Mouse (Mus musculus) liver, embryonic 11.5 days (tissue): ENCODE measurements at regions not wholly inside any gene's neighbourhood (a gene's known extent, or its start where the extent isn't known, plus 50 kb on each side); places are given as distances from the start of the nearest gene placed in this dataset.

Source experiments
- ATAC-seq: fragments of 200-750 bp; cut with Nextera tagmentation; replicated peaks from 2 replicates; pipeline ENCODE4 v1.8.0; 2017; ENCODE audit warnings: moderate number of reproducible peaks, mild to moderate bottlenecking, moderate TSS enrichment, moderate library complexity; ENCODE audit not compliant: low FRiP score
- DNase-seq: peaks from one replicate; pipeline ENCODE4 v3.0.0-alpha.2; 2017; ENCODE audit warnings: low spot score
- H3K27ac ChIP-seq: fragments of 300-500 bp; sonication (generic); 2 replicates; pipeline ENCODE4 v1.5.1; 2014; ENCODE audit warnings: mild to moderate bottlenecking, low read depth, low read length, control low read depth
- H3K27me3 ChIP-seq: fragments of 300-500 bp; sonication (generic); replicated peaks from 2 replicates; pipeline ENCODE4 v1.6.1; 2014; ENCODE audit warnings: low read length, mixed read lengths; ENCODE audit not compliant: control insufficient read depth, insufficient read depth
- H3K36me3 ChIP-seq: fragments of 300-500 bp; sonication (generic); 2 replicates; pipeline ENCODE4 v1.6.1; 2014; ENCODE audit warnings: mild to moderate bottlenecking, low read length, moderate library complexity, mixed read lengths; ENCODE audit not compliant: control insufficient read depth, insufficient read depth
- H3K4me1 ChIP-seq: fragments of 300-500 bp; sonication (generic); replicated peaks from 2 replicates; pipeline ENCODE4 v1.6.1; 2014; ENCODE audit warnings: low read length, mixed read lengths; ENCODE audit not compliant: control insufficient read depth, insufficient read depth
- H3K4me2 ChIP-seq: fragments of 300-500 bp; sonication (generic); 2 replicates; pipeline ENCODE4 v1.6.1; 2014; ENCODE audit warnings: mild to moderate bottlenecking, control low read depth, moderate library complexity
- H3K4me3 ChIP-seq: fragments of 300-500 bp; sonication (generic); 2 replicates; pipeline ENCODE4 v1.5.1; 2014; ENCODE audit warnings: low read depth, low read length, control low read depth
- H3K9ac ChIP-seq: fragments of 300-500 bp; sonication (generic); 2 replicates; pipeline ENCODE4 v1.6.1; 2014; ENCODE audit warnings: low read depth, low read length, control low read depth
- H3K9me3 ChIP-seq: fragments of 300-500 bp; sonication (generic); 2 replicates; pipeline ENCODE4 v1.6.1; 2016; ENCODE audit warnings: low read length, inconsistent platforms, mixed read lengths; ENCODE audit not compliant: control insufficient read depth
- WGBS: fragments of 180-500 bp; shearing (Covaris S2); extraction: QIAGEN DNeasy Blood & Tissue Kit; methylation state at CpG from one replicate; pipeline ENCODE4 v1.1.7; 2014; 5-methylcytosine and 5-hydroxymethylcytosine counted together

- no peaks in the 10 kb centered on the region for H3K27me3 ChIP-seq
- peak overlapping the region; percentile 41; the same call in 1 of the 2 replicates for H3K27ac ChIP-seq
- H3K4me3 ChIP-seq = no peak overlapping the region
- H3K36me3 ChIP-seq = no peaks in the 10 kb centered on the region
- no peak for ATAC-seq
- DNase-seq = no peak
- H3K9ac ChIP-seq = no peak overlapping the region
- no peak overlapping the region for H3K4me2 ChIP-seq
- H3K4me1 ChIP-seq = peaks cover 4% of the 10 kb centered on the region
- no peaks in the 10 kb centered on the region for H3K9me3 ChIP-seq
- WGBS = 70% methylated on average over 9 of the region's 9 CpGs
Measured at GRCm38 (mm10) chr15:11745629-11746372, 161.3 kb downstream of the Npr3 start.

- H3K27ac ChIP-seq = peak overlapping the region; percentile 41
- H3K4me3 ChIP-seq = no peak overlapping the region
- H3K4me2 ChIP-seq = no peak overlapping the region
- no peak overlapping the region for H3K9ac ChIP-seq
- H3K36me3 ChIP-seq = no peaks in the 10 kb centered on the region
- DNase-seq (no peak), ATAC-seq (no peak)
- no peaks in the 10 kb centered on the region for H3K27me3 ChIP-seq
- no peaks in the 10 kb centered on the region for H3K9me3 ChIP-seq
- peaks cover 4% of the 10 kb centered on the region for H3K4me1 ChIP-seq
- WGBS = 50% methylated on average over 5 of the region's 5 CpGs
Measured at GRCm38 (mm10) chr15:11744903-11745302, 162.2 kb downstream of the Npr3 start.

- peaks cover 4% of the 10 kb centered on the region for H3K4me1 ChIP-seq
- H3K27me3 ChIP-seq = no peaks in the 10 kb centered on the region
- WGBS = 78% methylated on average over 2 of the region's 2 CpGs
- no peak overlapping the region for H3K4me2 ChIP-seq
- ATAC-seq = no peak
- H3K9ac ChIP-seq = no peak overlapping the region
- H3K36me3 ChIP-seq = no peaks in the 10 kb centered on the region
- H3K9me3 ChIP-seq = no peaks in the 10 kb centered on the region
- H3K27ac ChIP-seq = no peak overlapping the region
- H3K4me3 ChIP-seq = no peak overlapping the region
- DNase-seq = no peak
Measured at GRCm38 (mm10) chr15:11744296-11744695, 162.8 kb downstream of the Npr3 start.

GRCm38 (mm10) chr15:11742820-11743219, 164.3 kb downstream of the Npr3 start:
- H3K4me1 ChIP-seq = peaks cover 4% of the 10 kb centered on the region
- no peaks in the 10 kb centered on the region for H3K27me3 ChIP-seq
- H3K9me3 ChIP-seq = no peaks in the 10 kb centered on the region
- 64% methylated on average over 7 of the region's 7 CpGs for WGBS
- ATAC-seq (no peak), DNase-seq (no peak)
- H3K9ac ChIP-seq = no peak overlapping the region
- no peak overlapping the region for H3K4me3 ChIP-seq
- no peak overlapping the region for H3K27ac ChIP-seq
- H3K4me2 ChIP-seq = no peak overlapping the region
- H3K36me3 ChIP-seq = no peaks in the 10 kb centered on the region

- ATAC-seq (no peak), DNase-seq (no peak)
- Histone ChIP-seq H3K27ac (no peak overlapping the region), H3K4me1 (peaks cover 4% of the 10 kb centered on the region), H3K36me3 (no peaks in the 10 kb centered on the region), H3K4me2 (no peak overlapping the region), H3K9ac (no peak overlapping the region), H3K9me3 (no peaks in the 10 kb centered on the region), H3K4me3 (no peak overlapping the region), H3K27me3 (no peaks in the 10 kb centered on the region)
- WGBS = 49% methylated on average over 6 of the region's 6 CpGs
Measured at GRCm38 (mm10) chr15:11742346-11742729, 164.7 kb downstream of the Npr3 start.

- H3K4me3 ChIP-seq = no peak overlapping the region
- DNase-seq (no peak), ATAC-seq (no peak)
- H3K4me1 ChIP-seq = peaks cover 4% of the 10 kb centered on the region
- no peaks in the 10 kb centered on the region for H3K36me3 ChIP-seq
- H3K27ac ChIP-seq = no peak overlapping the region
- WGBS = 56% methylated on average over 18 of the region's 18 CpGs
- H3K27me3 ChIP-seq = no peaks in the 10 kb centered on the region
- peak overlapping the region; percentile 9; the same call in 1 of the 2 replicates for H3K9ac ChIP-seq
- H3K9me3 ChIP-seq = no peaks in the 10 kb centered on the region
- no peak overlapping the region for H3K4me2 ChIP-seq
Measured at GRCm38 (mm10) chr15:11741598-11742345, 165.3 kb downstream of the Npr3 start.

- no peak overlapping the region for H3K4me3 ChIP-seq
- no peaks in the 10 kb centered on the region for H3K36me3 ChIP-seq
- no peak overlapping the region for H3K27ac ChIP-seq
- ATAC-seq = no peak
- H3K9me3 ChIP-seq = no peaks in the 10 kb centered on the region
- peaks cover 4% of the 10 kb centered on the region for H3K4me1 ChIP-seq
- no peak for DNase-seq
- no peak overlapping the region for H3K9ac ChIP-seq
- no peak overlapping the region for H3K4me2 ChIP-seq
- no peaks in the 10 kb centered on the region for H3K27me3 ChIP-seq
- 70% methylated on average over 4 of the region's 4 CpGs for WGBS
Measured at GRCm38 (mm10) chr15:11737436-11738000, 169.6 kb downstream of the Npr3 start.

GRCm38 (mm10) chr15:11734639-11735265, 172.3 kb downstream of the Npr3 start:
- H3K9me3 ChIP-seq = no peaks in the 10 kb centered on the region
- no peak overlapping the region for H3K27ac ChIP-seq
- WGBS = 53% methylated on average over 5 of the region's 5 CpGs
- no peak for DNase-seq
- ATAC-seq = no peak
- H3K4me3 ChIP-seq = no peak overlapping the region
- H3K36me3 ChIP-seq = no peaks in the 10 kb centered on the region
- H3K27me3 ChIP-seq = no peaks in the 10 kb centered on the region
- no peak overlapping the region for H3K9ac ChIP-seq
- no peak overlapping the region for H3K4me2 ChIP-seq
- no peaks in the 10 kb centered on the region for H3K4me1 ChIP-seq
